Mouse (Mus musculus) heart, adult 2 months (tissue): ENCODE measurements around the gene Pex11b.

Experiments used
- CTCF ChIP-seq: fragments of 200-600 bp; IDR thresholded peaks from 2 replicates; pipeline ENCODE4 v1.8.1; 2022; ENCODE audit warnings: antibody characterized with exemption, mild to moderate bottlenecking, moderate library complexity
- POLR2A ChIP-seq: fragments of 200-500 bp; IDR thresholded peaks from 2 replicates; pipeline ENCODE4 v1.6.1; 2011; ENCODE audit warnings: mild to moderate bottlenecking, low read depth, low read length, control low read depth; ENCODE audit not compliant: insufficient read depth

- TF ChIP-seq CTCF, result no peak
- no peak for TF ChIP-seq POLR2A
These were observed 53.7 kb downstream of the Pex11b start for GRCm38 (mm10) chr3:96688854-96689253.
